Mouse (Mus musculus): ENCODE measurements at regions not wholly inside any gene's neighbourhood (a gene's known extent, or its start where the extent isn't known, plus 50 kb on each side); places are given as distances from the start of the nearest gene placed in this dataset.

GRCm38 (mm10) chr7:115382876-115383275, 639.4 kb downstream of the Insc start:
- DNase-seq: peak; percentile 8 to 10

DNA sequence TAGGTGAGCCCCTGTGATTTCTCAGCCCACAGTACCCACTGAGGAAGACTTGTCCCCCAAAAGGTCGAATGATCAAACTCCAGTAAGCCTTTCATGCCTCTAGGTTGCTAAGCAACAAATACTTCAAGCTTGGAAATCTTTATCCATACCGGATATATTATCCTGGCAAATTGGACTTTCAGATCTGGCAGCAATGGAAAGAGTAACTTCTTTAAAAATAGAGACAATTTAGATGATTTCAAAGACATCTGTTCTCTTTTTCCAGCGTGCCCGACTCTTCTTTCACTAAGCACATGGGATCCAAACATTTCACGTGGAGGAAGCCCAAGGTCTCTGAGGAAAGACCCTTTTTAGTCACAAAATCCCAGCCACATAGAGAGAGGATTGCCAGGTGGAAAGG, 645.4 kb downstream of the Insc start:
- DNase-seq: no peak

DNA sequence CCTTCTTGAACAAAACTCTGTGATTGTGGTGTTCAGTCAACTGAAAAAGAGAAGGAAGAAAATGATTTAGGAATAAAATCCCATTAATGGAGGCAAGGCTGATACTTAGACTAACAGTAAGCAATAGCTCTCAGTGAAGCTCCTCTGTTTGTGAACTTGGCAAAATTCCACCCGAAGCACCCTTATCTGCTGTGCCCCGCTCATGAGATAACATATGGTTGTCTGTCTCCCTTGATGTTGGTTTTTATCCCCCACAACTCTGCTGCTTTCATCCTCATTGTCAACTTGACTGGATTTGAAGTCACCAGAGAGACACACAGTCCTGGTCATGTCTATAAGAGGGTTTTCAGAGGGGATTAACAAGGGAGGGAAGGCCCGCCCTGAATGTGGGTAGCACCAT, 646.1 kb downstream of the Sox6 start:
- no peak for DNase-seq

DNA sequence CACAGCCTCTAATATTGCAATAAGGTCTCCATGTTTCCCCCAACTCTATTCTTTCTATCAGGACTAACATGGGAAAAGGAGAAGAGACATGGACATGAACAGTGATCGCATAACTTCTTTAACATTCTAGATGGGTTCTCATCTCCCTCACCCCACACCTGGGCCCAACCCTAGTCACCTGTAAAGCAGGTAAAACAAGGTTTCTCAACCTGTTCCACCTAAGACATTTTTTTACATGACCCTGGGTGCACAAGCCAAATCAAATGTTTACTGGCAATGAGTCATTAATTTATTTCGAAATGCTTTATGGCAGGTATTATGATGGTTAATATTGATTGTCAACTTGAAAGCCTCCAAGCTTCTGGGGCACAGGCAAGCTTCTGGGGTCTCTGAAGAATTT, 640.4 kb downstream of the Sox6 start:
- DNase-seq: no peak

DNA sequence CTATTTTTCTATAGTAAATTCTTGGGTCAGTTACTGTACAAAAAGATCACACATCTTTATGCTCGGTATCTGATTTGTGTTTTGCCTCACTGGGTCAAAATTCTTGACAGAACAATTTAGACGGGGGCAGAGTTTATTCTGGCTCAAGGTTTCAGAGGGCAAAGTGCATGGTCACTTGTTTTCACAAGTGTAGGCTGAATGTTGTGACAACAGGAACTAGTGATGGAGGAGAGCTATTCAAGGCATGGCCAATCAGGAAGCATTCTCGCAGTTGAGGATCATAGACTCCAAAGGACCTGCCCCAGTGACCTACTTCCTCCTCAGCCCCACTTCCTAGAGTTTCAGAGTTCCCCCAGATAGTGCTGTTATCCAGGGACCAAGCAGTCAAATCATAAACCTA, 639.1 kb downstream of the Sox6 start:
- no peak for DNase-seq

DNA sequence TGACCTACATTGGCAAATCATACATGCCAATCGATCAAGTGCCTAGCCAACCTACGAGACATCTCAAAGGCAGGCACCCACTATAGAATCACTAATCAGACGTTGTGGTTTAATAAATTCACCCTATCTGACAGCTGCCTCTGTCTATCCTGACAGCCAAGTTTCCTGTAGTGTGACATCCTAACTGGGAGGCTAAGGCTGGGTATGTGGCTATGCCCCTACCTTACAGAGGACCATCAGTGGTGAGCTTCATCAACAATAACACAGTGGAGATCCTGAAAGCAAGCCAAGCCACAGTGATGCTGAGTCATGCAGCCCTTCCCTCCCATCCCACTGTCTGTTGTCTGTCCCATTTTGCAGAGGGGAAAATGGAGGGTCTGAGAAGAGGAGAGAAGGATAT, 630.7 kb downstream of the Sox6 start:
- no peak for DNase-seq

DNA sequence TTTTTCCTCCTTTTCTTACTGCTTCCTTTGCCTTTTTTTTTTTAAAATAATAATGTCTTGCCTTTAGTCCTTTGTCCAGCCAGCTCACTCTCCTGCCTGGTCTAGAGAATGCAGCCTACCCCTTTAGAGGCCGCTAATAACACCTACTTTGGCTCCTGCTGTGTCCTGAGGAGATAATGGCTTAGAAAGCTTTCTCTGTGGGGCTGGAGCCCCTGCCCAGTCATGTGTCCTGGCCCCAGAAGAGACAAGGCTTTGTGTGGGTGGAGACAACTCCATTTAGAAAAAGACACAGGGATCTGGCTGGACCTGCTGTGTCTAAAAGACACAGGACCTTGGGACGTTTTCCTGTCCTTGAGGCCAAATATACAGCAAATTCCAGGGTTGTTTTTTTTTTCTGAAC, 629.7 kb downstream of the Sox6 start:
- no peak for DNase-seq

GRCm38 (mm10) chr7:115410501-115411230, 627.9 kb downstream of the Sox6 start:
- DNase-seq: no peak

GRCm38 (mm10) chr7:115411456-115411855, 627.1 kb downstream of the Sox6 start:
- no peak for DNase-seq

- no peak for DNase-seq
These were observed 623.4 kb downstream of the Sox6 start for GRCm38 (mm10) chr7:115415147-115415561.

Small RNA genes in the stretch of these regions (microRNA-seq; reads per million reads assigned to microRNA genes)
- gene Gm27684: 0 reads per million in 2 experiments
